Mouse (Mus musculus) embryo, embryonic 9.5 days (tissue): Measurements from ENCODE around the gene Pold4.
"Not testable (repeated sequence)": the region's sequence is repeated elsewhere in the genome, so short reads cannot be mapped to it uniquely, and the experiment has no call there.

ENCODE experiments used
- DNase-seq: peaks from one replicate; pipeline ENCODE4 v3.0.0-alpha.2; 2017; ENCODE audit errors: extremely low spot score

Gene Pold4

DNA sequence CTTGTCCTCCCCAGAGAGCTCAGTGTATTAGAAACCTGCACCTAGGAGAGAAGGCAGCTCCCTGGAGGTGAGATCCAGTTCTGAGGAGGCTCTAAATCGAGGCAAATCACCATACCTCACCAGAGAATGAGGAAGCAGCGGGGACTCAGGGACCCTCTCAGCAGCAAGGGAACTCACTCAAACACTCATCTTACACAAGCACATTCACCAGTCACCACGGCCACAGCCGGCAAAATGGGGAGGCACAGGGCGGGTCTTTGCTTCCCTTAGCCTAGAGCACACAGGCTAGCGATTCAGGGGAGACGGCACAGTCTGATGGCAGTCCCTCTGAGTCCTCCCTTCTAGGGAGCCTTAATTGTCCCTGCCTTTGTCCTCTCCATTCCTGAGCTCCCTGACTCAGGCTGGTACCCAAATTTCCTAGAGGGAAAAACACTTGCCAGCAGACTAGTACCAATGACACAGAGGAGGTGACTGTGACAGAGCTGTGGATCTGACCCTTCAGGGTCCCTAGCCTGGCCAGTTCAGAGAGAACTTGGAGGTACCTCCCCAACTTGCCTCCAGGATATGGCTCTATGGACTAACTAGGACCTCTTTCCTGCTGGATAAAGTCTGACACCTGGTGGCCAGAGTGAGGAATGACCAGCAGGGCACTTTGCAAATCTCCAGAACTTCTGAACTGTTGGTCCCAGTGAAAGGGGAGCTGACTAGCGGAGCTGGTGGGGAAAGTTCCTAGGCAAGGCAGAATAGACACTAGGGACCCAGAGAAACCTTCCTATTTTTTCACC is 3.6 kb upstream of the Pold4 start:
- peak; percentile 80 for DNase-seq

DNA sequence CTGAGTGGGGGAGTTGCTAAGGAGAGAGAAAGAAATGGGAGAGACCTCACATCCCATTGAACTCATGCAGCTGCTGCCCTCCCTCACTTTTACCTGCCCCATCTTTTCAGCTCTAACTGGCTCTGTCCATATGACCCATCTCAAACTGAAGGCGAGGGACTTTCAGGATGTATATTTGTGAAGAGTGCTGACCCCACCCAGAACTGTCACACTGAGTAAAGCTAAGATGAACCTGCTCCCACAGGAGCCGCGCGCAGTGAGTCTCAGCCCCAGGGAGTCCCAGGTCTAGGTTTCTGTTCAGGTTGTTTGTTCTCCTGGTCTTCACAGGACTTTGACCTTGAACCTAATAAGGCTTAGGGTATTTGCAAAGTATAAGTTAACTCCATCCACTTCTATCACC is 2.8 kb upstream of the Pold4 start:
- DNase-seq = no peak

GRCm38 (mm10) chr19:4229451-4230076 is 2.1 kb upstream of the Pold4 start:
- DNase-seq = no peak

- no peak for DNase-seq
Observed at GRCm38 (mm10) chr19:4230415-4230814, 1.3 kb upstream of the Pold4 start.

DNA sequence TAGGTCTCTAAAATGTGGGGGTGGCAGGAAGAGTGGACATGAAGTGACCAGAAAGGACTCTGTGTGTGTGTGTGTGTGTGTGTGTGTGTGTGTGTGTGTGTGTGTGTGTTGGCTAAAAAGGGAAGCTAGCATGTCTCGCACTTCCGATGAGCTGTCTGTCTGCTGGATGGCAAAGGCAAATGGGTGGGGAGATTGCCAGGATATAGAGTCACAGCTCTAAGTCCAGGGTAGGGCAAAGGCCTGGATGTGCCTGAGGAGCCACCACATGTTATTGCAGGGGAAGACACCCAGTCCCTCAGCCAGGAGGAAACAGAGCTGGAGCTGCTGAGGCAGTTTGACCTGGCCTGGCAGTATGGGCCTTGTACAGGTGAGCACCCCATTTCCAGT is 480 bp downstream of the Pold4 start:
- DNase-seq = no peak

- no peak for DNase-seq
Observed at GRCm38 (mm10) chr19:4232651-4233050, 952 bp downstream of the Pold4 start.

GRCm38 (mm10) chr19:4234548-4234947 is 2.8 kb downstream of the Pold4 start:
- DNase-seq = no peak

- peak; percentile 36 for DNase-seq
Observed at GRCm38 (mm10) chr19:4240247-4240668, 8.6 kb downstream of the Pold4 start.

DNA sequence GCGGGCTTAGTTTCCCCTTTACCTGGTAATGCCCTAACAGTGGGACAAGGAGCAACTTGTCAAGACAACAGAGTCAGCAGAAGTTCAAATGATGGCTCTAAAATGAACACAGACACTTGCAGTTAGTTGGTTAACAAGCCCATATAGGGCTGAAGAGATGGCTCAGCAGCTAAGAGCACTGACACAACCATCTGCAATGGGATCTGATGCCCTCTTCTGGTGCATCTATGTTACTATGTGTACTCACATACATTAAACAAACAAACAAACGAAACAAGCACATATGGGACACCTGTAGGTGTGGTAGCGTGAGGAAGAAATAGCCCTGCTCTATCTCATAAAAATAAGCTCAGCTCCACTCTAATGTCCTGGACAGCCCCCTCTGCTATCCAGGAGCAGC is 10.7 kb downstream of the Pold4 start:
- DNase-seq = no peak

DNA sequence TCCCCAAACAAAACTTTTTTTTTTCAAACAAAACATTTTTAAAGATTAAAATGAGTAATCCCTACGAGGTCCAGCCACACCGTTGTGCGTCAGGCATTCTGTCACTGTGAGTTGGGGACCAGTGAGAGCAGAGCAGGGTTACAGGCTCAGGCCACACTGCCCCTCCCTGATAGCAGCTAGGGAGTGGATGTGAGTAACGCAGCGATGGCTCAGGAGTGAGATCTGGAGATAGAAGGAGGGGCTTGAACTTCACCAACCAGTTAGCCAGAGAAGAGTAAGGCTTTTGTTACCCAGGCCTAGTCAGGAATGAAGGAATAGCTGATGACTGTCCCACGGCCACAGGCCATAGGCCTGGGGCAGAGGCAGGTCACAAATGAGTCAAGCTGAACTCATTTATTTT is 13.1 kb downstream of the Pold4 start:
- DNase-seq = no peak

DNA sequence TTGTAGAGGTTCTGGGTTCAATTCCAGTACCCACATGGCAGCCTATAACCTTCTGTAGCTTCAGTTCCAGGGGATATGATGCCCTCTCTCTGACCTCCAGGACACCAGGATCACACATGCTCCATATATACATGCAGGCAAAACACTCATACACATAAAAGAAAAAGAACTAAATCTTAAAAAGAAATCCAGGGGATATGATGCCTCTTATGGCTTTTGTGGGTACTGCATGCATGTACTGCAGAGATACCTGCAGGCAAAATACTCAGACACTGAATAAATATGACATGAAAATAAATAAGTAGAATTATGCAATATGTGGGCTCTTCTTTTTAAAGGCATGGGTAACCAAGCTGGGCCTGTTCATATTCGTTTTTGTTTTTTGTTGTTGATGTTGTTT is 15.3 kb downstream of the Pold4 start:
- DNase-seq = no peak

DNA sequence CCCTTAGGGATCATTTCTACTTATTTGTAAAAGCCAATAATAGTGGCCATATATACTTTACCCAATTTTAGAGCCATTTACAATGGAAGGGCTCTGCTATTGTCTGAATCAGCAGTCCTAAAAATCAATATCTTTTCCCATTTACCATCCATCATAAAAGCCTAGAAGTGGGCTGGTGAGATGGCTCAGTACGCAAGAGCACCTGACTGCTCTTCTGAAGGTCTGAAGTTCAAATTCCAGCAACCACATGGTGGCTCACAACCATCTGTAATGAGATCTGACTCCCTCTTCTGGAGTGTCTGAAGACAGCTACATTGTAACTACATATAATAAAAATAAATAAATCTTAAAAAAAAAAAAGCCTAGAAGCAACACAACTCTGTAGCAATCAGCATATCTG is 17.0 kb downstream of the Pold4 start:
- not testable (repeated sequence) for DNase-seq

DNA sequence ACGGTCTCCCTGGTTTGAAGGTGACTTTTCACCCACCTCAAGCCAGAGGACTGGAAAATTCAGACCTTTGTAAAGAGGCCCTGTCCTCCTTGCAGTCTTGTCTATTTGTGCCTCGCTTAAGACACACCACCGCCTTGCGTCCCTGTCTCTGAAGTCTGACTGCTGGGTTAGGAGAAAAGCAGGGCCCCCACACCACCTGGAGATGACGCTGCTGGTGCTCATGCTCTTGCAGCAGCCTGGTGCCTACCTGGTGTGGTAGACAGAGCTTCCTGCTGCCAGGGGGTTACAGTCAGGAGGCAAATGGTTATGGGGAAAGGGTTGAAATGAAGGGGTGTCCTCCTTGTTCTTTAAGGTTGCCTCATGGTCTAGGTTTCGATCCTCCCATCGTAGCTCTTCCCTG is 22.5 kb downstream of the Pold4 start:
- no peak for DNase-seq

DNA sequence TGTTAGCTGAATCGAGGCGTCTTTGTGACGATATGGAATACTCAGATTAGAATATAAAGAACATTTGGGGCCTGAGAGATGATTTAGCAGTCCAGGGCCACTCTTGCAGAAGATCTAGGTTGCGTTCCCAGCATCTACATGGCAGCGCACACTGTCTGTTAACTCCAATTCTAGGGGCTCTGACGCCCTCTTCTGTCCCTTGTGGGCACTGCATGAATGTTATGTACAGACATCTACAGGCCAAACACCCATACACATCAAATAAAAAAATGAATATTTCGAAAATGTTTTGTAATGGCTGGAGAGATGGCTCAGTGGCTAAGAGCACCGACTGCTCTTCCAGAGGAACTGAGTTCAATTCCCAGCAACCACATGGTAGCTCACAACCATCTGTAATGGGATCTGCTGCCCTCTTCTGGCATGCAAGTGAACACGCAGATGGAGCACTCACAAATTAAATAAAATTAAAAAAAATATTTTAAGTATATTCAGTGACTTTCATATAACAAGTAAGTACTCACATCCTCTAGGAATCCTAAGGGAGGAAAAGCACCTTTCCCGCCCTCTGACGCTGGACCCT is 24.0 kb downstream of the Pold4 start:
- DNase-seq = no peak

DNA sequence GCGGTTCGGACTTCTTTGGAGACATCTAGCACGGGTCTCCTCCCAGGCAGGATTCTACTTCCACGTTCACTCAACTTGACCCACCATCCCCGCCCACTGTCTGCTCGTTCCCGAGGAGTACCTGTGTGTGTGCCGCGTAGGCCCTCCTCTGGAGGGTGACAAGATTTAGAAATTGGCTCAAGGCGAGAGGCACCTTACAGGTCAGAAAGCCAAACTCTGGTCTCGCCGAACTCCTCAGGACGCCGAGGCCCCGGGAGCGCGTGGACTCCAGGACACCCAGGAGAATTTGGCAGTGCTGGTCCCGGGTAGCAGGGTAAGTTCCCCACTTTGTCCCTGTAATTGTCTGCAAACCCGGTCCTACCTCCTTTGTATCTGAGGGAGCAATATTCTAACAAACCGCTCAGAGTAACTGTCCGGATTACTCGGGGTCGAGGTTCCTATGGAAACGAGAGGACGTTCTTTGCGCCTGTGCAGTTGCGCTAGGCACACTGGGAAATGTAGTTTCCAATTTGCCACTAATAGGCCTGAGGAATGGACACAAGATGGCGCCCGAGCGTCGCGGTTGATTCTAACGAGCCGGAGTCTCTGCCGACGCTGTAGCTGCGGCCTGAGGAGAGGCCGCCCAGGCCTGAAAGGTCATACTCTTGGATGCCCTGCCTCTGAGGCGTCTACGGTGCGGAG is 25.7 kb downstream of the Pold4 start:
- DNase-seq = peak; percentile 90

DNA sequence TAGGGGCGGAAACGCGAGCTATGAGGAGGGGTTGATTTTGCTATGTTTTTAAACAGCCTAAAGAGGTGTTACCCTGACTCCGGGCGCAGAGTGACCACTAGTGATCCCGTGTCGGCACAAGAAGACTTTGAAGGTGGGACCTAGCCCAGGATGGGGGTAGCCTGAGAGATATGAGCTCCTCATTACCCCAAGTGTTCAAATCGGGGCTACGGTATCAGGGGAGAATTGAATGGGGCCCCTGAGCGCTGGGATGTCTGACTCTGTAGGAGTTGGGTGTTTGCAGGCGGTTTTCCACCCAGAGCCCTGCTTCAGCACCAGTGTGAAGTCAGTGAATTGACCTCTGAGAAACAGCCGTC is 26.2 kb downstream of the Pold4 start:
- no peak for DNase-seq

DNA sequence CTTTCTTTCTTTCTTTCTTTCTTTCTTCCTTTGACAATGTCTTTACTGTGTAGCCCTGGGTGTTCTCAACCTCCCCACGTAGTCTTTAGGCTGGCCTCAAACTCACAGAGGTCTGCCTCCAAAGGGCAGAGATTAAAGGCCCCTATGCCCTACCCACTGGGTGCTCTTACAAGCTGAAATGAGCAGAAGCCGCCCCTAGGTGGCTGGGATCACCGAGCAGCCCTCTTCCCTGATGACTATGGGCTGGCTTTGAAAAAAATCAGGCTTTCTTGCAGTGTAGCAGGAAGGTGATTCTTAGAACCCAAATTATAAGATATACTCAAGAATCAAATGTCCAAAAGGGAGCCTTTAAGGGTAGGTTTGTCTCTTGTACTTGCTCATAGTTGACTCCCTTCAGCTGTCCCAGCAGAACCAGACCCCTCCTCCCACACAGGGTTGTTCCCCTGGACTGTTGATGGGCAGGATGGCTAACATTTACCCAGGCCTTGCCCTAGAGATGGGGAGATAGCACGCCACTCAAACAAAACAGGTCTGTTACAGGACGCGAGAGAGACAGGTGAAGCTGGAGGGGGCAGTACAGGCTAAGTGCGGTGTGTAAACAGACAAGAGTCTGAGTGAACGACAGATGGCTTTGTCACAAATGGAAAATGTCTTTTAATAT is 29.5 kb downstream of the Pold4 start:
- no peak for DNase-seq

DNA sequence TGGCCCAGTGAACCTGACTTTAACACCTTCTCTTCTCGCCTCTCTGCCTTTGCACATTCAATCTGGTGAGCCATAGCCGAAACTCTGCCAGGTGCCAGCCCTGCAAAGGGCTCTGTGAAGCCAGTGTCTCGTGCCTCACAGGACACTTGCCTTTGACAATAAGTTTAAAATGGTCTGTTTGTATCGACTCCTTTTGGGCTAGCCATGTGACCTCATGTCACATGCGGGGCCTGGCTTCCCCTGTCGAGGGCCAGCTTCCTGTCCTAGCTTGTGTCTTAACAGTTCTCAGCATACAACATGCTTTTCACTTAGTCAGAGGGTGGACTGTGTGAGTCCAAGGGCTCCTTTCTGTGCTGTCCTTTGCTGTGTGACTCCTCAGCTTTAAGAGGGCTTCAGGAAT is 31.1 kb downstream of the Pold4 start:
- no peak for DNase-seq

DNA sequence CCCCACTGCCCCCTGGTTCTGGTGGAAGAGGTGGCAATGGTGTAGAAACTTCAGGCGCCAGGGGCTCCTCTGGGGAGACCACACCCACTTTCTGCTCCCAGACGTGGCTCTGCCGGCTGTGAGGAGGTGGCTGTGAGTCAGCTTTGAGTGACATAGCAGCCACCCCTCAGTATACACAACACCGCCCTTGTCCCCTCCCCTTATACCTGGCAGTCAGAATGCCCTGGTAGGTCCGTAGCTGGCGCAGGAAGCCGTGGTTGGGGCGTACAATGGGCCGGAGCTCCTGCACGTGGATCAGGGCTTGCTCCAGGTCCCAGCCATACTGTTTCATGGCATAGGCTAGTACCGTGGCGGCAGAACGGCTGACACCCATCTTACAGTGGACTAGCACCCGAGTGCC is 32.0 kb downstream of the Pold4 start:
- DNase-seq = no peak

- DNase-seq = no peak
Observed at GRCm38 (mm10) chr19:4264171-4264780, 32.6 kb downstream of the Pold4 start.

- no peak for DNase-seq
Observed at GRCm38 (mm10) chr19:4265956-4266355, 34.3 kb downstream of the Pold4 start.
